Mouse (Mus musculus): ENCODE results near the gene Snap29. TPM values are rescaled to one million over a fixed set of nuclear protein-coding genes. Genes with fewer than 3 reads are reported as not detected.

Gene Snap29
- total RNA-seq (2022): 10 to 100 TPM; 26.7 to 32.4 (median 29.4) TPM

DNA sequence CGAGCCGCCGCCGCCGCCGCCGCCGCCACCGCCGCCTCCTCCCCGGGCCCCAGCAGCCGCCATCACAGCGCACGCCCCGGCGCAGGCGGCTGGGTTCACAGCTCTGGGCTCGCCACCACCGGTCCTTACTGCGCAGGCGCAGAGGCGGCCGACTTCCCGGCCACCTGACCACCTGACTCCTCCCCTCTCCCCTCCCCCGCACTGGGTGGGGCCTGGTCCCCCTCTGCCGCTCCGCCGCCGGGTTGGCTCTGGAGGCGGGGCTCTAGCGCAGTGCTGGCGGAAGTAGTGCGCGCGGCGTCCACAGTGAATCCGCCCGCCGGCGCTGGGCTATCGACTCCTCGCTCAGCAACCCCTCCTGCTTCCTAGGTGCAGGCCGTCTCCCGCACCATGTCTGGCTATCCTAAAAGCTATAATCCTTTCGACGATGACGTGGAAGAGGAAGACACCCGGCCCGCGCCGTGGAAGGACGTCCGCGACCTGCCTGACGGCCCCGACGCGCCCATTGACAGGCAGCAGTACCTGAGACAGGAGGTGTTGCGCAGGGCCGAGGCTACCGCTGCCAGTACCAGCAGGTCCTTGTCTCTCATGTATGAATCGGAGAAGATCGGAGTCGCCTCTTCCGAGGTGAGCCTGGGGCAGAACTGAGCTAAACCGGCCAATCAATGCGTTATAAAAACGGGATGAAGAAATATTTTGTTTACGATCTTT lies at the start of gene Snap29, which contains the start of gene Pi4ka:
Gene Snap29 (plus strand): TSS at position 251 of the 708 bp plus-strand sequence.
Gene Pi4ka (minus strand): TSS at position 579 of the 708 bp plus-strand sequence.
- peak; percentile 99 for DNase-seq

DNA sequence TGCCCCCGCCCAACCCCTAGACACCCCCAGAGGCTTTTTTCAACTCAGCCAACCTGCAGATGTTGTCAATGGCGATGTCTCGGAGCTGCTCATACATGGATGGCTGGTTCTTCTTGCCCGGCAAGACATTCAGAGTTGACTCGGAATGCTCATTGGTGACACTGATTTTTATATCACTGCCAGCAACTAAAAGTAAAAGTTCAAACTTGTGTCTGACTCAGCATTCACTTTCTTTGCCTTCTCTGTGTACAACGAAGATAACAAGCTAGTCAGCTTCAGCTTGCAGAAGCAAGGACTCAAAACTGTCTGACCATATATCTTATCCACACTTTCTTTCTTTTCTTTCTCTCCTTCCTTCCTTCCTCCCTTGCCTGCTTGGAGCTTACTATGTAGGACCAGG lies 49.8 kb upstream of the Snap29 start:
- DNase-seq: no peak

DNA sequence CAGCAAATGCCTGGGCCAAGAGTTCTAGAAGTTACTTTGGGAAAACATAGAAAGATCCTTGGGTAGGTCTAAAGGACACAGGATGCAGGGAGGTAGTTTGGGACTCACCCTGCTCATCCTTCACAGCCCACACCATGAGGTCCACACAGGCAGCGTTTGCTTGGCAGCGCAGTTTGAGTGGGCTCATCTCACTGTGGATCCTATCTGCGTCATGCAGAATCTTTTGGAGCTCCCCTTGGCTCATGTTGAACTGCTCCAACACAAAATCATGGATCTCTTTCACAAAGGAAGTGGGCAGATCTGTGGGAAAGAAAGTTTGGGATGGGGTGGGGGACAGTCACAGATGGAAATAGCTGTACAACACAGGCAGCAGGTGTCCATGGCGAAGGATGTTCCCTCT lies 47.0 kb upstream of the Snap29 start:
- DNase-seq: no peak

DNA sequence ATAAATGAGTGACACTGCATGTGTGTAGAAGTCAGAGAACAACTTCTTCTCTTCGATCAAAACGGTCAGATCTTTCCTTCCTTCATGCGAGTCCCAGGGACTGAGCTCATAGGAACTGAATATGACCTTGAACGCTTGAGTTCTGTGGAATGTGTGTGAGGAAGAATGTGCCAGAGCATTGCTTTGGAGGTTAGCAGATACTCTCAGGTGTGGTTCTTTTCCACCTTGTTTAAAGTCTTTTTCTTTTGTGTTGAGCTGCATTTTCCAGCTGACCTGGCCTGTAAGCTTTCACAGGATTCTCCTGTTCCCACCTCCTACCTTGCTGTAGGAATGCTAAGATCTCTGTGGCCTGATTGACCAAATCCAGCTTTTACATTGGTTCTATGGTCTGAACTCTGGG lies 23.5 kb upstream of the Snap29 start:
- DNase-seq: no peak

DNA sequence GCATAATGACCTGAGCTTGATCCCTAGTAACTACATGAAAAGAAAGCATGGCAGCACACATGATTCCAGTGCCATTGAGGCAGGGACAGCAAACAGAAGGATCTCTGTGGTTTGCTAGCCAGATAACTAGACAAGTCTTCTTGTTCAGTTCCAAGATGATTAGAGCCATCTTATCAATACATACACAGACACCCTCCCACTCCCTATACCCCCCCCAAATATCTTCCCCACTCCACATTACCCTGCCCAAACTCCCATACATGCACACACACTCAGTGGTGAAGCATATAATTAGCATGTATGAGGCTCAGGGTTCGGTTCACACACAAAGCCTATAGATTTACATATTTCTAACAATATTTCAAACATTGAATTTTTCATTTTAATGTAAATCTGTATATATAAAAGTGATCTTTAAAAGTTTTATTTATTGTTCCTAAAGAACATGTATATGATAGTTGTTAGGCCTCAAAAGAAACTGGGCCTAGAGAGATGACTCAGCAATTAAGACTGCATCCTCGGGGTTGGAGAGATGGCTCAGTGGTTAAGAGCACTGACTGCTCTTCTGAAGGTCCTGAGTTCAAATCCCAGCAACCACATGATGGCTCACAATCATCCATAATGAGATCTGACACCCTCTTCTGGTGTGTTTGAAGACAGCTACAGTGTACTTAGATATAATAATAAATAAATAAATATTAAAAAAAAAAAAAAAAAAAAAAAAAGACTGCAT lies 22.0 kb upstream of the Snap29 start:
- DNase-seq: no peak

DNA sequence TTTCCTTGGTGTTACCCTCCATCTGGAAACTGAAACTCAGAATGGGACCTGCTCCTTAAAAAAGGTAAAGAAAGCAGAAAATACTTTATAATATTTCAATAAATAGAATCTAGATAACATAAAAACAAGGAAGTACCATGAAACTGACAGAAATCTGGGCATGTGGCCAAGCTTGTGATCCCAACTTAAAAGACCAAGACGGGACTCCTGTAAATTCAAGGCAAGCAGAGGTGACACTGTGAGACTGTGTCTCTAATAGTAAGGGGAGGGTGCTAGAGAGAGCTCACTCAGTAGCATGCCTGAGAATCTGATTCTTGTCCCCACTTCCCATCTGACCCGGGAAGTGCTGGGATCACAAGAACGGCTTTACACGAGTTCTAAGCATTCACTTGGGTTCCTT lies 13.0 kb upstream of the Snap29 start:
- DNase-seq: no peak

DNA sequence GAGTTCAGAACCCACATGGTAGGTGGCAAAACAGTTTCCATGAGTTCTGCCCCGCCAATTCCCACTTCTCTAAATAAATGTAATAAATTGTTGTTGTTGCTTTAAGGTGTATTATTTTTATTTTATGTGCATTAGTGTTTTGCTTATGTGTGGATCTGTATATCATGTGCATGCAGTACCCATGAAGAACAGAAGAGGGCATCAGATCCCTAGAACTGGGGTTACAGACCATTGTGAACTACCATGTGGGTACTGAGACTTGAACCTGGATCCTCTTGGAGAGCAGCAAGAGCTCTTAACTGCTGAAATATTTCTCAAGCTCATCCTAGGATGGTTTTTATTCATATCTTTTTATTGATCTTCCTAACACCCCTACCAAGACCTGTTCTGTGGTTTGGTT lies 2.9 kb upstream of the Snap29 start:
- DNase-seq: no peak

DNA sequence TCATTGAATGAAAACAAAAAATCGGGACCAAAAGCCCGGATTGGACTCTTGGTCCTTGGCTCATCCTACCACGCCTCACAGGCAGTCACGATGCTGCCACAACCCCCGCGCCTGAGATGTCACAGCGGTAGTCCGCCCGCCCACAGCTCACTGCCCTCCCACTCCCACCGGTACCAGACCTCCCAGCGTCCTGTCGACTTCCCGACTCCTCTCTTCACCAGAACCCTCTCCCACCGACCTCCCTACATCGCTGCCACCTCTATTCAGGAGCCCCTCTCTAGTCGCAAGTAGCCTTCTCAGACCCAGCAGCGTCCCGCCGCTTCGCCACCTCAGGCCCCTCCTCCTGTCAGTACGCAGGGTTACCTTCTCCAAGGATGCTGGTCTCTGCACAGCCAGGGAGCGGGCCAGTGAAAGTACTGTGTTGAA lies 502 bp upstream of the Snap29 start:
- DNase-seq: peak; percentile 58

DNA sequence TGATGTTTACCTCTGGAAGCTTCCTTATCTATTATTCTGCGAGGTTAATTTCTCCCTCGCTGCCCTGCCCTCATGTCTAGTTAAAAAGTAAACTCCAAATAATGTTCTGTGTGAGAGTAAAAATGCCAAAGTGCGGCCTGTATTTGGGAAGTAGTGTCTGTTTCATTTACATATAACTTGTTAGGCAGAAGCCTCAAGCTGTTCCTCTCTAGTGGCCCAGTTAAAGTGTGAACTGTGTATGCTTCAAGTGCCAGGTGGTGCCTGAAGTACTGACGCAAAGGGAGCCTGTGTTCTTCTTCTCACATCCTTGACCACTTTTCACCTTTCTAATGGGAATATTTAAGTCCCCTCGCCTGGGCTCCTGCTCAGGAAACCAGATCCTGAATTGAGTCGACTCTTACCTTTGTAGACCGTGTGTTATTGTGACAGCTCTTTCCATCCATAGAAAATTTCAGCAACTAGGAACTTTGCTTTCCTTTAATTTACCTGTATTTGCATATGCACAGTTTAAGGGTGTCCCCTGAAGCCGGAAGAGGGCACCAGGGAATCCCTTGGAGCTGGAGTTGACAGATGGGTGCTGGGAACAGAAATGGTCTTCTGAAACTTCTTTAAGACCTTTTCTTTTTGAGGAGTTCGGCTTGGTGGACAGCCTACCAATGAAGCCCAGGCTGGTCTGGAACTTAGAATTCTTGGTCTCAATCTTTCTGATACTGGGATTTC lies 886 bp downstream of the Snap29 start:
- DNase-seq: no peak

DNA sequence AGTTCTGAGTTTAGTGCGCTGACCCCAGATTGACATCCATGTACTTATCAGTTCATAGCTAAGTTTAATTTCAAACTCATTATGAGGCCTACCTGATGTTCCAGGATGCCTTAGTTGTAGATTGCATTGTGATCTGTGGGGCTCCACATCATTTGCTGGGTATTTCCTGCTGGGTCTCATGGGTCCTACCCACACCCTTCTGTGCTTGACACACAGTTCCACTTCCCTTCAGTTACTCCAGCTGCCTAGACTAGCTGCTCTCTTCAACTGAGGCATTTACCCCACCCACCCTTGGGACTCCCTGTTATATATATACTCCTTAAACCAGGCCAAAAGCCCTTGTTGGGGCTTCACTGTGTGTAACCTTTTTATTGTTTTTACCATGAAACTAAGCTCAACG lies 3.3 kb downstream of the Snap29 start:
- DNase-seq: no peak

DNA sequence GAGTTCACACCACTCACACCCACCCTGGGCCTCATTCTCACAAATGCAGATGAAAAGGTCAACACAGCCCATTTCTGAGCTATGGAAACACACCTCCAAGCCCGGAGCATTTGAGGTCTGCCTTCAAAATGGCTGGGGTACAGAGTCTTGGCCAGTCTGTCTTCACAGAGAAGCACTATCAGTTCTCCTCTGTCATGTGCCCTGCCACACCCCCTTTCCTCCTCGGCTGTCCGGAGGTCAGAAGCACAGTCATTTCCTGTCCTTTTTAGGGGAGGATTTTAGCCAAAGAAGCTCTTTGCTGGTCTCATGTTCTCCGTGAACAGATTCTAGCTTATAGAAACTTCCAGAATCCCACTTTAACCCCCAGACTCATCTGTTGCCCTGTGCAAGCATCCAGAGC lies 4.4 kb downstream of the Snap29 start:
- DNase-seq: no peak

DNA sequence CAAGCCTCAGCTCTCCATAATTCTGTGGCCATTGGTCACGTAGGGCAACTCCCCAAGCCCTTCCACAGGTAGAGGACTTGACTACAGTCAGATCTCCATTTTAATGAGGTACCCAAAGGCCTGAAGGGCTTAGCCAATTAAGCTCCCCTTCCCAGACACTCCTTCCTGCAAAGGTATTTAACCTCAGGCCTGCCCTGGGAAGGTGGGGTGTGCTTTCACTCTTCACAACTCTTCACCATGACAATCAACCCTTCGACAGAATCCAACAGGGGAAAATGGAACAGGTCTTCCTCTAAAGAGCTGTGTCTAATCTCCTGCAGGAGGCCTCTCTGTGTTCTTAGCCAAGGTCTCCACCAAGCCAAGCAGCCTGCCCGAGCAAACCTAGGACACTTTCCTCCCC lies 17.2 kb downstream of the Snap29 start:
- DNase-seq: no peak

DNA sequence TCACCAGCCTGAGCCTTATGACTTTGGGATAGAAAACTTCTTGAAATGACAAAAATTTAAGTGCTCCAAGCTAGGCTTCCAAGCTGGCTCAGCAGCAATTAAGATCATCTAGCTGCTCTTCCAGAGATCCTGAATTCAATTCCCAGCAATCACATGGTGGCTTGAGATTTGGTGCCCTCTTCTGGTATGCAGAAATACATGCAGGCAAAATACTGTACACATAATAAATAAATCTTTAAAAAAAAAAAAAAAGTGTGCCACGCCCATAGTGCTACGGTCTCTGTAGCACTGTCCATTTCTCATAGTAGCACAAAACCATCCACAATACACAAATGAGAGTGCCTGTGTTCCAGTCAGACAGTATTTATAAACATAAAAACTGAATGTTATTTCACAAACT lies 26.8 kb downstream of the Snap29 start:
- no peak for DNase-seq

DNA sequence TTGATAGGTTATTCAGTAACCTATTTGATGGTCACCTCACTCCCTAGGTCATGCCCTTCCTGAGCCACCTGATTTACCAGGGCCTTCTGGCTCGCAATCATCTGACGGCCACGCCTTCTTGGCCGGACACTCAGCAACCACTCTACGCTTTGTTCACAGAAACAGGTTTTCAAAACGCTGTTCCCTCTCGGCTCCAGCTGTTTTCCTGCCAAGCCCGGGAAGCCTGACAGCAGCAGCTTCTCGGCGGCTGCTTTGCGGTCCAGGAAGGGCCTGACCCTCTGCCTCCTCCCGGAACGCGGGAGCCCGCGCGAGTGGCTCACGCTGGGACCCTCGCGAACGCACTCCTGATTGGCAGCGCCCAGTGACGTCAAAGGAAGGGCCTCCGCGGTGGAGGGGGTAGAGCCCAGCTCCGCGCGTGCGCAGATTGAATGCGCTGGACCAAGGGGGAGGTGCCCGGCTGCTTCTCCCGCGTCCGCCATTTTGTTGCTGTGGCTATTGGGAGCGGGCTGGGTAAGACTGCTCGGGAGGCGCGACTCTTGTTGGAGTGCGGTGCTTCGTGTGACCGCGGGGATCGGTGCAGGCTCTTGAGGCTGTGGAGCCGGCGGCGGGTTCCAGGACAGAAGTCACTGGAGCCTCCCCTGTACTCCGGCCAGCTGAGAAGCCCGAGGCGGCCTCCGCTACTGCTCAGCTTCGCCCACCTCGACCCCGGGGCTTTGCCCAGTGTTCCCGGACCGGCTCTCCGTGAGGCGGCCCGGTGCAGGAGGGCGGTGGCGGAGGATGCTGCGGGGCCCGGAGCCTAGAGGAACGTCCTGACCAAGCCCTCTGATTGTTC lies 46.0 kb downstream of the Snap29 start, which contains the start of gene Crkl:
Gene Crkl (plus strand): TSS at position 447 of the 832 bp plus-strand sequence.
- DNase-seq: peak; percentile 97

DNA sequence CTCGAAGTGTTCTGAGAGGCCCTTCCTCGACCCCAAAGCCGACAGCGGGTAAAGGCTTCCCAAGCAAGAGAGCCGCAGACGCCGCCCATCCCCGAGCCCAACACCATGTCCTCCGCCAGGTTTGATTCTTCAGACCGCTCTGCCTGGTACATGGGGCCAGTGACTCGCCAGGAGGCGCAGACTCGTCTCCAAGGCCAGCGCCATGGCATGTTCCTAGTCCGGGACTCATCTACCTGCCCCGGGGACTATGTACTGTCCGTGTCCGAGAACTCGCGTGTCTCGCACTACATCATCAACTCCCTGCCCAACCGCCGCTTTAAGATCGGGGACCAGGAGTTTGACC lies 46.6 kb downstream of the Snap29 start:
- DNase-seq: peak; percentile 37

DNA sequence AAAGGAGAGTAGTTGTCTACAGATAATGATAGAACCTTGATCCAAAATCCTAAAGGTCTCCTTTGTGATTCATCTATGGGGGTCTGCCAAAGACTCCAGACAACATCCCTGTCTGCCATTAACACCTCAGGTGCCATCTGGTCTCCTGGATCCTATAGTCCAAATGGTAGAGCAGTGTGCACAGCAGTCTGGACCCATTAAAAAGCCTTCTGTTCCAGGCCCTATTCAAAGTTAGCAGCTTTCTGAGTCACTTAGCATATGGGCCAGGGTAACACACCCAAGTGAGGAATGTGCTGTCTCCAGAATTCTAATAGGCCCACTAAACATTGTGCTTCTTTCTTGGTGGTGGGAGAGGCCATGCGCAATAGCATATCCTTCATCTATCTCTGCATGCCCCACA lies 51.1 kb downstream of the Snap29 start:
- no peak for DNase-seq

DNA sequence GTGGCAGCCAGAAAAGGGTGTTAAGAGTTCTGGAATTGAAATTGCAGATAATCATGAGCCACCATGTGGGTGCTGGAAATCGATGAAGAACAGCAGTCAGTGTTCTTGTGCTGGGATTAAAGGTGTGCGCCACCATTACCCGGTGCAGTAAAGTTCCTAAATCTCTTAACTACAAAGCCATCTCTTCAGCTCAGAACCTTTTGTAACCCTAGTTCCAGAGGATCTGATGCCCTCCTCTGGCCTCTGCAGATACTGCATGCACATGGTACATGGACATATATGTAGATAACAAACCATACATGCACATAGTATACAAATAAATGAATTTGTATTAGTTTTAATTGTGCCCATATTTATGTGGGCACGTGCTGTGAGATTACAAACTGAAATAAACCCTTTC lies 54.5 kb downstream of the Snap29 start:
- DNase-seq: no peak

DNA sequence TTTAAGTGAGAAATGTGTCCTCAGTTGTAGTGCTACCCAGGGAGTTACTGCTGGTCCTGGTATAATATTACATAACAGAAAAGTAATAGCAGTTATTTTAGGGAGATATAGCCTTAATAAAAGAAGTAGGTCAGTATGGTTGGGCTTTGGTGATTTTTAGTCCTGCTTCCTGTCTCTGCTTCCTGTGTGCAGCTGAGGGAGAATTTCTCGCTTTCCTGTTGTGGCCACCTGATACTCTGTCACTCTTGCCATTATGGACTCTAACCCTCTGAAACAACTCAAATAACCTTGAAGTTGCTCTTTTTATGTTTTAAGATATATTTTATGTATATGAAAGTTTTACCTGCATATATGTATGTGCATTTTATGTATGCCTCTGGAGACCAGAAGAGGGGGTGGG lies 55.8 kb downstream of the Snap29 start:
- no peak for DNase-seq

DNA sequence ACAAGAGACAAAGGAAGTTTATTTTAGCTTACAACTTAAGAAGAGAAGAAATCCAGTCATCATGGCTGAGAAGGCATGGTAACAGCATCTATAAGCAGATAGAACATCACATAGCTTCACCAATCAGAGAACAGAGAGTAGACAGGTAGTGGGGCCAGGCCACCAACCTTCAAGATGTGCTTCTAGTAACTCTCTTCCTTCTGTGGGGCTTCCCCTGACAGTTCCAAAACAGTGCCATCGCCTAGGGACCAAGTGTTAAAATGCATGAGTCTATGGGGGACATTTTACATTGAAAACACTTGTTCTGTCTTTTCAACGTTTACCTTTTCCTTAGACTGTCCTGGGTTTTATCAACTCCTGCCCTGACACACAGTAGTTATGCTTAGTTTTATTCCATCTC lies 57.4 kb downstream of the Snap29 start:
- no peak for DNase-seq

DNA sequence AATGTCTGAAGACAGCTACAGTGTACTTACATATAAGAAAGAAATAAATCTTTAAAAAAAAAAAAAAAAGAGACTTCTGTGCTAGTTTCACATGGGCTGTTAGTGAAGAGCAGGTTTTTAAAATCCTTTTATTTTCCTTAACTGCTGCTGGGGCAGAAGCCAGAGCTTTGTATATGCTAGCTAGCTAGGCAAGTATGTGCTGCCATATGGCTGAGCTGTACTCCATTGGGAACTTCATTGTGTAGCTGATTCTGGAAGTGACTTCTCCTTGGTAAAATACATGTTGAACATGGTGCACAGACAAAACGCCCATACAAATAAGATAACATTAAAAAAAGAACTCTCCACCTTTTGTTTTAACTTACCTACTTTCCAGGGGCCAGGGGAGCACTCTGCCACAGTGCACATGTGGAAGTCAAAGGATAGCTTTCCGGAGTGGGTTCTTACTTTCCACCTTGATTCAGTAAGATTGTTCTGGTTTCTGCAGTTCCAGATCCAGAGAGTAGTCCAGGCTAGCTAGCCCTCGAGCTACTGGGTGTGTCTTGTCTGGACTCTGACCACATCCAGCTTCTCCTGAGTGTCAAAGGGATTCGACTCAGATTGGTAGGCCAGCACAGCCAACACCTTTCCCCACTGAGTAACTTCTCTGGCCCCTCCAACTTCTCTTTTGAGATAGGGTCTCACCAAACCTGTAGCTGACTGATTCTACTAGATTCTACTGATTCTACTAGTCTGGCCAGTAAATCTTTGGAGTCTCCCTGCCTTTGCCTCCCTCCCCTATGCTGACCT lies 61.3 kb downstream of the Snap29 start:
- no peak for DNase-seq

DNA sequence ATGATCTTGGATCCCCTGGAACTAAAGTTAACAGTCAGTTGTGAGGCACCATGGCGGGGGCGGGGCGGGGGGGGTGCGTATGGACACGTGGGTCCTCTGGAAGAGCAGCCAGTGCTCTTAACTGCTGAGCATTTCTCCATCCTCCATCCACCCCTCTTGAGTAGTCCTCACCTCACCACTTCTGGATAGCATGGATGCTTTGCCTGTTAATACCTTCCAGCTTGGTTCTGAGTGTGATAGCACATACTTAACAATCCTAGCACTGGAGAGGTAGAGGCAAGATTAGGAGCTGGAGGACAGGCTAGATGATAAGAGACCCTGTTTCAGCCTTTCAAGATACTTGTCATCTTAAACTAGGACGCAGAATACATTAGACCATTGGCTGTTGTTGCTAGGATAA lies 66.7 kb downstream of the Snap29 start:
- no peak for DNase-seq

DNA sequence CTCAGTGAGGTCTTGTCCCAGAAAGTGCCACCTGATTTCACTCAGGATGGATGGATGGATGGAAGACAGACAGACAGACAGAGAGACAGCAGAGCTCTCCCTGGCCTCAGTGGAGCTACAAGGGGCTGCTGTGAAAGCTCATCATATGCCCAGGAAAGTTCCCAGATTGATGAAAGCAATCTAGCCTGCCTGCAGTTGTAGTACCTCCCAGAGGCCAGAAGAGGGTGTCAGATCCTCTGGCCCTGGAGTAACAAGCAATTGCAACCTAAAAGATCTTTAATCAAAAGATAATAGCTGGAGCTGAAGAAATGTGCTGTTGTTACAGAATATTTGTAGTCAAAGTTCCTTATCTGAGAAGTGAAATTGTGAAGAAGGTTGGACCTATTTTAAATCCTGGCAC lies 68.3 kb downstream of the Snap29 start:
- no peak for DNase-seq

Measured in adrenal gland, adult 8-10 months (tissue).